Mouse (Mus musculus): ENCODE data around the gene Stk32b.

Gene Stk32b

DNA sequence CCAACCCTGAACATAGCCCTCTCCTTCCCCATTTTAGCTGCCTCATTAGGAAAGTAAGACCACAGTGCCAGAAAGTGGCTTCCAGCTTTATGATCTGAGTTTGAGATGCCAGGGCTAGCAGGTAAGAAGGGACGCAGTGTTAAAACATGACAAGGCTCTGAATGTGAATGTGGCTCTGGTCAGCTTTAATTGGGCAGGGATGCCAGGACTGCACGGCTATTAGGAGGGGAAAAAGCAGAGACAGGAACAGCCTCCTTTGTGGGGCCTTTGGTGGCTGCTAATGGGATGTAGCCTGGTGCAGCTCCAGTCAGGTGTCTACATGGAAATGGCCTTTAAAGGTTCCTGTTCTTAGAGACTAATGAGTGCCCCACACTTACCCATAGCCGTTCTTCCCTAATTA, 52.0 kb downstream of the Stk32b start:
- no peak for DNase-seq (ENCODE audit: low read depth, low spot score)

DNA sequence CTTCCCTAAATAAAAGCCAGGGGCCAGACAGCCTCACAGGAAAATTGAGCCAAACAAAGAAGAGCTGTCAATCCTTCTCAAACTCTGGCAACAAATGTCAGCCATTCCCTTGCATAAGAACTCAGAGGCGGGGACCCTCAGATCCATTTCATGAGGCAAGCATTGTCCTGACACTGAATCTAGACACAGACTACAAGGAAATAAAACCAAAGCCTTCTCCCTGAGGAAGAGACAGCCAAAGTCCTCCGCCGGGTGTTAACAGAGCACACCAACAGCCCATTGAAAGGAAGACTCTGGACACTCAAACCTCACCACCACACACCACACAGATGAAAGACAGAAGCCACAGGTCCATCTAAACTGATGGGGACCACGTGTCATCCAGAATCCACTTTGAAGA, 57.8 kb downstream of the Stk32b start:
- DNase-seq (ENCODE audit: low read depth, low spot score) = no peak

DNA sequence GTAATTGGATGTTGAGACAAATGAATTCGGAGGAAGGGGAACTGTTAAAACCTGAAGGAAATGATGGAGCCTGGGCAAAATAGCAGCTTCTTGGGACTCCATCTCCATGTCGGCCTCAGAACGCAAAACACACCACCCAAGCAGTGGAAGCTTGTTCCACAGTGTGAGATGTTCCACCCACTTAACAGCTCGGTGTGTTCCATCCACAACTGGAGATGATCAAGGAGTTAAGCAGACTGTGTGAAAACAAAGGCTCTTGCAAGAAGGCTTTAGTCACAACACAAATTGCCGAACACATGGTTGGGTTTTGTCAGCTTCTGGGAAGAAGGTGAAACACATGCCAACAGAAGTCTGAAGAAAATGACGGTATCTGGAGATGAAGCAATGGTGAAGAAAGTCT, 59.2 kb downstream of the Stk32b start:
- no peak for DNase-seq (ENCODE audit: low read depth, low spot score)

DNA sequence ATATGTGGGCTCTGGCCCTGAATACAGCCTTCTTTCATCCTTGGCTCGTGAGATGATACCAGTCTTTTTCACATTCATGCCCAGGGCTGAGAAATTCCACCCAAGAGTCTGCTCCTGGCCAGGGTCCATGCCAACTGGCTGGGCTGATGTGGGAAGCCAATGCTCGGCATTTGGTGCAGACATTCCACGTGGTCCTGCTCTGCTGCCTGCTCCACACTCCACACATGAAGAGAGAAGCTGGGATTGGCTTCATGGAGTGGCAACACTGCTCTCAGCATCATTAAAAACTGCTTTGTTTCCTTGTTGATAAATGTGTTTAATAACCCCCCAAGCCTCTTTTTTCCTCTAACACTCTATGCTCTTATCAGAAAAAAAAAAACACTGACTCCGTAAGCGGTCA, 61.8 kb downstream of the Stk32b start:
- DNase-seq (ENCODE audit: low read depth, low spot score) = no peak

DNA sequence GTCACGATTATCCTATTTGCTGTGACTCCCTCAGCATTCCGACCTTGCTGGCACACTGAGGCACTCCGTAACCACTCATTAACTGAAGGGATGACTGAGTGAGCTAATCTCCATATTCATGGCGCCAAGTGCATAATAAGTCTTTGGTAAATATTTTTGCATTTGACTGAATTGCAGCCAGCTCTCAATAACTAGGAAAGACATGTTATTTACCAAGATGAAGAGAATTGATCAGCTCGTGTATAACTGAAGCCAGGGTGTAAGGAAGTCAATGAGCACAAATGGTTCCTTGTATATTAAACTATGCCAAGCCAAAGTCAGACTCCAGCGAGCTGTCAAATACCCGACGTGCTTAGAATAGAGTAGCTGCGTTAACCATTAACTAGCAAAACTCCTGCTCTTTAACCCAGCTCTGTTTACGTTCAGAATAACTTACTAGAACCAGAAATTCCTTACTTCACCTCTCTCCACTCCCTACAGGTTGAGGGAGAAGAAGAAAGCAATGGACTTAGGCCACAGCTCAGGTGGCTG, 66.2 kb downstream of the Stk32b start:
- no peak for DNase-seq (ENCODE audit: low read depth, low spot score)

DNA sequence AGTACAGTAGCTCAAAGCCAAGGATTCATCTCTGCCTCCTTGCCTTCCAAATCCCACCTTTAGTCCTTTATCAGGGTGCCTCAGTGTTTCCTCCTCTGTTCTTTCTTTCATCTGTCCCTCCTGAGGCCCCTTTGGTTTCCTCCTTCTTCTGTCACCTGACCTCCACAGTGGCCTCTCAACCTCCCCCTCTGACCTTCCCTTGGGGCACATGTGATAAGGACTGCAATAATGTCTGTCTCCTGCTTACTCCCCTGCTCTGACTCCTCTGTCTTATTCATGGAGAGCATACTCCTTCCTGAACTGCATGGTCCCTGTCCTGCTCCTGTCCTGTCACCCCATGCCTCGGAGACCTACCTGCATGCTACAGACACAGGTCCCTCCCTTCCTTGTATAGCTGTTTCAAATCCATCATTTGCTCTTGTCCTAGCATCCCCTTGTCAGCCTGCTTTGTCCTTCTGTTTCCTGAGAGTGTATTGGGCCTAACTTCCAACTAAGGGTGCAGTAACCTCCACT, 66.8 kb downstream of the Stk32b start:
- no peak for DNase-seq (ENCODE audit: low read depth, low spot score)

DNA sequence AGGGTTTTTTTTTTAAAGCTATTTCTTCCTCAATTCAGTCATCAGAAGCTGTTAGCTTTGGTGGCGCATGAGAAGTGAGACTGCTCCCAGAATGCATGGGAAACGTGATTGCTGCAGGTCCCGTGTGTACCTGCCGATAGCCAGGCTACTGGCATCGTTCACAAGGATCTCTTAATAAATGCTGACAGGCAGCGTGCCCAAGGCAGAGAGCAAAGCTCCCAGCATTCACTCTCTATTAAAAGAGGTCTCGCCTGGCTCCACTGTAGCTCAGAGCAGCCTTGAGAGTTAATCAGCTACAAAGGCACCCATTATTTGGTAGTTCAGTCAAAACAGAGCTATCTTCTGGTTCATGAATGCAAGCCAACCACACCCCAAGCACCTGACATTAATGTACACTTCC, 72.9 kb downstream of the Stk32b start:
- DNase-seq (ENCODE audit: low read depth, low spot score) = no peak

DNA sequence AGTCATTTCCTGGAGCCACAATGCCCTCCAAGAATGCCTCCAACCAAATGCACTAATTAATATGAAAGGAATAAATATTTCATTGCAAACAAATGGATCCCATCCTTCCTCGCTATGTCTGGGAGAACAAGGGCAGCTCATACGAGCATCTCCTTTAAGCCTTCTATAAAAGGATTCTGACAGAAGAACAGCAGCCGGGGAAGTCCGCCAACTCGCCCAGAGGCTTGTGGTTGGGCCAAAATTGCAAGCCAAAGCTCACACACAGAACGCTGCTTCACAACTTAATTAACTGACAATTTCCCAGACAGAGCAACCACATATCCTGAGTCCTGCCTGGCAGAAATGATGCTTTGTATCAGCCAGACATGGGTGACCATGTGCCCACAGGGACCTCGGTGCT, 74.5 kb downstream of the Stk32b start:
- no peak for DNase-seq (ENCODE audit: low read depth, low spot score)

DNA sequence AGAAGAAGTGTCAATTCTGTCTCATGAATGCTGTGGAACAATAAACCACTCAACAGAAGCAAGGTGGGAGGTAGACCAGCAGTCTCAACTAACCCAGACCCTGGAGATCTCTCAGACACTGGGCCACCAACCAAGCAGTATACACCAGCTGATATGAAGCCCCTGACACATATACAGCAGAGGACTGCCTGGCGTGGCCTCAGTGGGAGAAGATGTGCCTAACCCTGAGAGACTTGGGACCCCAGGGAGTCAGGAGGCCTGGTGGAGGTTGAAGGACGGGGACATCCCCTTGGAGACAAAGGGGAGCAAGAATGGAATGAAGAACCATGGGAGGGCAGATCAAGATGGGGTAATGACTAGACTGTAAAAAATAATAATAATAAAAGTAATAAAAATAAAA, 82.2 kb downstream of the Stk32b start:
- DNase-seq (ENCODE audit: low read depth, low spot score) = no peak

DNA sequence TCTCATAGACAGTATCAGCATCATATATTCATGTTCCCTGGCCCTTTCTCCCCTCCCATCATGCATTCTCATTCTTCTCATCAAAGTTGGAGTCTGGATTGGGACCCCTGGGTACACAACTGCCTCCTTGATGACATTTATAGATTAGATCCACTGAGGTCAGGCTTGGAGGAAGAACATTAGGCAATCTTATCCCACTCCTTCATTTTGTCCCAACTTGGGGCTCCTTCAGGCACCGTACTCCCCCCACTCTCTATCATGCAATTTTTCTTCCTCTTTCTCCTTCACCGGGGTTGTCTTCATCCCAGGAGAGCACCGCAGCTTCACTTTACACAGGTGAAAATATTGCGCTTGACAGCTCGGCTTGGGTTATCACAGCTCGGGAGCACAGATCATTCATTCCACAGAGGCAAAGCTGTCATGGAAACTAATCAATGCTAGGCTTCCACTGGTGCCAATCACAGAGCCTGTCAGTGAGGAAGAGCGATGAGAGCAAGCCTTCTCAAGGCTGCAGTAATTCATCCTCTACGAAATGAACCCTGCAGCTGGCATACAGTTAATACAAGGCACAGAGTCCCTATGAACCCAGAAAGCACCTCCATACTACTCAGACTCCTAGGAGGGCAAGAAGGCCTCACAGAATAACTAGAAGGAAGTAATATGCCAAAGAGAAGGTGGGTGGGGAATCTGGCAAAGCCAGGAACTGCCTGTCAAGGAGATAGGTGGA, 89.4 kb downstream of the Stk32b start:
- no peak for DNase-seq (ENCODE audit: low read depth, low spot score)

DNA sequence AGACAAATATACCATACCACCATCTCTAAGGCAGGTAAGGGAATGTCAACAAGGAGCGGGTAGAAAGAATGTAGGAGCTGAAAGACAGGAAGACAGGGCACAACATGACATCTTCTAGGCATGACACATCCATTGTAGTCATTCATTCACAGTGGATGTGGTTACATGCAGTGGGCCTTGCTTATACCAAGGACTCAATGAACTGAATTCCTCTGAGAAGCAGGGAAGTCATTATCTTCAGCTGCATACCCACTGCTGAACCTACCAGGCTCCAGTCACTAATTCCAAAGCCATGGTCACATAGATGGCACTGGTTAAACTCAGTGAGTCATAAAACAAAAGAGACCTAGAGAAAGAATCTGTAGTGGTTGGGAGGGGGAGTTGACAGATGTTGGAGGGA, 105.1 kb downstream of the Stk32b start:
- no peak for DNase-seq (ENCODE audit: low read depth, low spot score)

DNA sequence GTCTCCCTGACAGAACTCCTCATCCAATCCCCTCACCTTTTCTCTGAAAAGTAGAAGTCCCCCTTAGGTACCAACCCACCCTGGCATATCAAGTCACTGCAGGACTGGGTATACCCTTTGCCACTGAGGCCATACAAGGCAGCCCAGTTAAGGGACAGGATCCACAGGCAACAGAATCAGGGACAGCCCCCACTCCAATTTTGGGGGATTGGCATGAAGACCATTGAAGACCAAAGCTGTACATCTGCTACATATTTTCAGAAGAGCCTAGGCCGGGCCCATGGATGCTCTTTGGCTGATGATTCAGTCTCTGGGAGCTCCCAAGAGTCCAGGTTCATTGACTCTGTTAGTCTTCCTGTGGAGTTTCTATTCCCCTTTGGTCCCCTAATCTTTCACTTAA, 117.4 kb downstream of the Stk32b start:
- DNase-seq (ENCODE audit: low read depth, low spot score) = no peak

DNA sequence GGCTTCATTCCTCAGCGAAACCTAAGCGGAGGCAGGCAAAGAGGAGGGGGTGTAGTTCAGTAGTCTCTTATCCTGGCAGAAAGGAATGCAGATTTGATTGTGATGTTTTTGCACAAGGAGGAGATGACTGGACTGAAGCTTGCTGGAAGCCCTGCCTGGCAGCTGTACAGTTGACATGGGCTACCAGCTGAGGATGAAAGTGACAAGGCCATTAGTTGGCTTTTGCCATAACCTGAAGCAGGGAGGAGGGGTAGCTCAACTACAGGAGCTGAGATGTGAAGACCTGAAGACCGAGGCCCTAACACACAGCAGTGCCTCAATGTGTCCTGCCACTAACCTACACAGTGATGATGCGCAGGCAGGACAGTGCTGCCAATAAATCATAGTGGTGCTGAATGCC, 118.7 kb downstream of the Stk32b start:
- no peak for DNase-seq (ENCODE audit: low read depth, low spot score)

DNA sequence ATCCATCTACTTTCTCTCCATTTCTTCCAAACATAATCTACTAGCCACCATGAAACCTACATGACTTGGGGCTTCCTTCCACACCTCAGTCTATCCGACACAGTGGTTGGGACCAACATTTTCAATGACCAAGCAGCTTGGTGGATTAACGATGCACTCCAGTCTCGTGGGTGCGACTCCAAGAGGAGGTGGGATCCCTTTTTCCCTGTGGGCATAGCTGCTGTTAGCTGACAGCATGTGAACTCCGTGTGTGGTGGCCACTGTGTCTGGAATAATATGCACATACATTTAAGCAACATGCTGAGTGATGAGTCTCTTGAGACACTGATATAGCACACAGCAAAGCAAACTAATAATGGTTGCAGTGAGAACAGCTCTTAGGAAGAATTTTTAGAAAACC, 124.6 kb downstream of the Stk32b start:
- DNase-seq (ENCODE audit: low read depth, low spot score) = no peak

DNA sequence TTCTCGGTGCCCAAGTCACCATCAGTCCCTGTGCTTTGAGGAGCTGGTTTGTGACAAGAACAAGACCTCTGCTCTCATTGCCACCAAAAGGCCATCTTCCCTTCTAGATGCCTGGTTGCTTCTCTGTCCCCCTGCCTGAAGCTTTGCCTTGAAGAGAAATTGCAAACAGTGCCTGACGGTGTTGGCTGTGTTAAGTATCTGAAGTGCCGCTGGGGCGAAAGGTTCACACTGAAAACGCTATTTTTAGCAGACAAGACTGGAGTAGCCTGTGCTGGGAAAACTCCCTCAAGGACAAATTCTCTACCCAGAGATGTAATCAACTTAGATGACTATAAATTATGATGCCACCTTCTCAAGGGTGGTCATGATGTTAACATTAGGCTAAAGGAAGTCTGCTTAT, 129.1 kb downstream of the Stk32b start:
- DNase-seq (ENCODE audit: low read depth, low spot score) = no peak

DNA sequence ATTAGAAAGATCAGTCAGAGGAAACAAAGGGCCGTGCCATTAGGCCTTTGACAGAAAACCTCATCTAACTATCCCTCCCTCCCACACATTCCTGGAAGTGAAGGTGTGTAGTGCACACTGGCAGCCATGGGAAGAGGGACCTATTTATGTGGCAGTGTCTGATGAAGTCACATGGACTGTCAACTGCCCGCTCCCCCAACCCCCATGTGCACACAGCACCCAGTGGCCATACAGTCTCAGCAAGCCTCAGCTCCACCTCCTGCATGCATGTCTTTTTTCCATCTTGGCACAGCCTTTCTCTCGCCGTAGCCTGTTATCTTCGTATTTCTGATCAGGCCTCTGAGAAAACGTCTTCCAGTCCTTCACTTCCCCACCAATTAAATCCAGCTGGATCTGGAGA, 130.9 kb downstream of the Stk32b start:
- DNase-seq (ENCODE audit: low read depth, low spot score) = no peak

DNA sequence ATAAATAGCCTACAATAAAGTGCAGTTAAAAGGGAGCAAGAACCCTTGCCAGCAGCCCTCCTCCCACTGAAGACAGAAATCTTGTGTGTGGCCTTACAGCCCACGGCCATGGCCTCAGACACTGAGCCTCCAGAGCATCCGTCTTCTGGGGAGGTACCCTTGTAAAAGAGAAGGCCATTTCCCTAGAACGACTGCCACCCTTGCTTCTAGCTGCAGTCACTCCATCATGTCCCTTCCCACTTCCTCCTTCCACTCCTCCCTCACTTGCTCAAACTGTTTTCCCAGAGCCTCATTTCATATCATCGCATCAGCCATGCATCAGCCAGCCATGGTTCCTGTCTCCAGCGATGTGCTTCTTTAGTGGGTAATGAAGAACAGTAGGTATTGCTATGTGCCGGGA, 141.5 kb downstream of the Stk32b start:
- no peak for DNase-seq (ENCODE audit: low read depth, low spot score)

DNA sequence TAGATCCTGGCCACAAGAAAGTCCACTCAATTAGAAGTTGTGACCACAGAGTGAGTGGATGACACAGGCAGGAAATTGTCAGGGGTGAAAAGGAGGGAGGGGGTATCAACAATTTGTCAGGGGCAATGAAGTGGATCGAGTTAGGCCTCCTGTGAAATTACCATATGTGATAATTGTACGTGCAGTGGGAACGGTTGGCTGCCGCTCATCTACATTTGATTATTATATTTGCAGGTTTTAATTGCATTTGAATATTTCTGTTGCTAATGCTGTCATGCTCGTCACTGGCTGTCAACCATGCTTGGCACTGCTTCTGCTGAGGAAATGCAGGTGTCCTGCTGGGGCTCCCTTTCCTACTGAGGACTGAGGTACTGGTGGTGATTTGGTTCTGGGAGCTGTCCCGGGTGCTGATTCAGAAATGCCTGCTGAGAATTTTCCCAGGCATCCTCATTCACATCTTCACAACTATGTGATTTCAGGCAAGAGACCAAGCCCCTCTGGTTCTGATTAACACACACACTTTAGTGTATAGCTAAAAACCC, 159.6 kb downstream of the Stk32b start:
- DNase-seq (ENCODE audit: low read depth, low spot score) = no peak

DNA sequence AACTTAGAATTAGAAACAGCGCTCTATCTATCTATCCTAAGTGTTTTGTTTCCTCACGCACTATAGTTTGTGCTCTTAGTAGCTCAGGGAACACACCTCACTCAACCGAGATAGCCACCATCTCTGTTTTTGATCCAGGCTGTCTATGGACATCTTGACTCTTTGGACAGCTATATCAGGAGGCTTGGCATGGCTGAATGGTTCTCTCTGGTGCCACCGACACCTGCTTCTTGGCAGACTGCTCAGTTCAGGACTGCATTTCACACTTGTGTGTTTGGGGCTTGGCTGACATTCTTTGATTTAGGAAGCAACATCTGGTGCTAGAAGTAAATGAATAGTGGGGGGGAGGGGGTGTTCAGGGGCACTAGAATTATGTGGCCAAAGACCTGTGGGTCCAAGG, 162.7 kb downstream of the Stk32b start:
- no peak for DNase-seq (ENCODE audit: low read depth, low spot score)

DNA sequence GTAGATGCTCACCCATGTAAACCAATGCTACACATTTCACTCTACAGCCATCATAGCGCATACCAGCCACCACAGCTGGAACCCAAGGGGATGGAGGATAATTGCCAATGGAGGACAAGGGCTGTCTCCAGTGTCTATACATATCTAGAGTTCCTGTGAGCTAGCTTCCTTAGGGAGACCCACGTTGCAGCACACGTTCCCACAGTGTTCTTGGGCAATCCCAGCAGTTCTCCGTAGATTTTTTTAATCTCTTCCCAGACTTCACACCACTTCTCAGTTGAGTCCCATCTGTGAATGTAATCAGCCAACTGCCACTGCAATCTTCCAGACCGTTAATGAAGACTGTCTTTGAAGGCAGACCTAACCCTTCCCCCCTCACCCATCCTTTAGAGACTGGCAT, 165.3 kb downstream of the Stk32b start:
- DNase-seq (ENCODE audit: low read depth, low spot score) = no peak

DNA sequence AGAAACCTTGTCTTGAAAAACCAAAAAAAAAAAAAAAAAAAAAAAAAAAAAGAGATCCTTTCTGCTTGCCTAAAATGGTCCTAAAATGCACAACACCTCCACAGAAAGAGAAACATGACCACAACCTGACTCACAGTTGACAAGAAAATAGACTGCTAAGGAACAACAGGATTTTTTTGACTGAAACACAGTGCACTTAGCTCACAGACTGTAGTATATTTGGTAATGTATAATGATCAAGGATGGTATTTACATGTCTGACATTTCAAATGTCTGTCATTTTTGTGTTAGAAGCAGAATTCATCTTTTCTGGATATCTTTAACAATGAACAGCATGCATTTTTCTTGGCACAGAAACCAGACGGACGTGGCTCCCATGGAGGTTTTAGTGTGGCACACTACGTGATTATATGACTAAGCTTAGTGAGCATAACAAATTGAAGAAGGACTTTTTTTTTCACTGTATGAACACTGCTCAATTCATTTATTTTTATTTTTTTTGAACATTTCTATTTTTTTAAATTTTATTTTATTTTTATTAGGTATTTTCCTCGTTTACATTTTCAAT, 181.2 kb downstream of the Stk32b start:
- no peak for DNase-seq (ENCODE audit: low read depth, low spot score)

DNA sequence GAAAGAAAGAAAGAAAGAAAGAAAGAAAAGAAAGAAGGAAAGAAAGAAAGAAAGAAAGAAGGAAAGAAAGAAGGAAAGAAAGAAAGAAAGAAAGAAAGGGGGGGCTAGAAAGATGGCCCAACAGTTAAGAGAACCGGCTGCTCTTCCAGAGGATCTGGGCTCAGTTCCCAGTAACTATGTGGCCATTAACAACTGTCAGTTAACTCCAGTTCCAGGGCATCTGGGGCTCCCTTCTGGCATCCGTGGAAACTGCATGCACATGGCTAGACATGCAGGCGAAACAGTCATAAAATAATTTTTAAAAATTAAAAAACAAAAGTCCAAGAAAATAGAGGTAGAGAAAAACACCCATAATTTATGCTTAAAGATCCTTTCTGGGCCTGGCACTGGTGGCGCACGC, 181.7 kb downstream of the Stk32b start:
- DNase-seq (ENCODE audit: low read depth, low spot score) = no peak

DNA sequence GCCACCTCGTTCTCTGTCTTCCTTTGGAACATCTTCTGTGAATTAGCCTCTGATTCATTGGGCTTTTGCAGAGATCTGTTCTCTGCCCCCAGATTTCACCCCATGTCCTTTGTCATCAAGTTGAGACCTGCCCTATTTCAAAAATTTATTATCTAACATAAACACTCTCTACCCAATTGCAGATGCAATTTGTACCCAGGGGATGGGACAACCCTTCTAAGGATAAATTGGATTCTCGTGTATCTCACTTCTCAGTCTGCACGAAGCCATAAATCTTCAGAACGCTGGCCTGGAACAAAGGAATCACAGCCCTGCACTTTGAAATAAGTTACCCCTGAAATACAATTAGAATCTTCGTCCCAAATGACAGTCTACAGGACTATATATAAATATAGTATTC, 191.6 kb downstream of the Stk32b start:
- DNase-seq (ENCODE audit: low read depth, low spot score) = no peak

All from WW6 (cell line).